Mouse (Mus musculus) liver, embryonic 15.5 days (tissue): ENCODE results near the gene Myadml2. TPM values are rescaled to one million over a fixed set of nuclear protein-coding genes. Genes with fewer than 3 reads are reported as not detected.
A peak's percentile ranks its signal among the peaks of the same experiment; 100 is the strongest.

ENCODE experiments used
- ATAC-seq: fragments of 200-750 bp; cut with Nextera tagmentation; 2 replicates; pipeline ENCODE4 v1.8.0; 2017; ENCODE audit warnings: moderate number of reproducible peaks, mild to moderate bottlenecking, moderate library complexity; ENCODE audit not compliant: insufficient read depth
- H3K27ac ChIP-seq: fragments of 300-500 bp; sonication (generic); replicated peaks from 2 replicates; pipeline ENCODE4 v1.5.1; 2015; ENCODE audit warnings: mild to moderate bottlenecking, inconsistent platforms
- H3K27me3 ChIP-seq: fragments of 300-500 bp; sonication (generic); 2 replicates; pipeline ENCODE4 v1.6.1; 2015; ENCODE audit warnings: mild to moderate bottlenecking, inconsistent platforms
- H3K36me3 ChIP-seq: fragments of 300-500 bp; sonication (generic); replicated peaks from 2 replicates; pipeline ENCODE4 v1.6.1; 2015; ENCODE audit warnings: moderate library complexity, mild to moderate bottlenecking, inconsistent platforms
- H3K4me1 ChIP-seq: fragments of 300-500 bp; sonication (generic); replicated peaks from 2 replicates; pipeline ENCODE4 v1.6.1; 2015; ENCODE audit warnings: inconsistent platforms
- H3K4me2 ChIP-seq: fragments of 300-500 bp; sonication (generic); 2 replicates; pipeline ENCODE4 v1.6.1; 2015; ENCODE audit warnings: moderate library complexity, mild to moderate bottlenecking, inconsistent platforms
- H3K4me3 ChIP-seq: fragments of 300-500 bp; sonication (generic); replicated peaks from 2 replicates; pipeline ENCODE4 v1.5.1; 2015; ENCODE audit warnings: mild to moderate bottlenecking, inconsistent platforms
- H3K9ac ChIP-seq: fragments of 300-500 bp; sonication (generic); 2 replicates; pipeline ENCODE4 v1.6.1; 2015; ENCODE audit warnings: moderate library complexity, mild to moderate bottlenecking, inconsistent platforms
- H3K9me3 ChIP-seq: fragments of 300-500 bp; sonication (generic); replicated peaks from 2 replicates; pipeline ENCODE4 v1.6.1; 2016; ENCODE audit warnings: inconsistent platforms
- WGBS: fragments of 180-500 bp; shearing (Covaris S2); methylation state at CpG from one replicate; pipeline ENCODE4 v1.1.7; 2015; ENCODE audit warnings: mixed read lengths; ENCODE audit not compliant: insufficient replicate concordance; 5-methylcytosine and 5-hydroxymethylcytosine counted together
- polyA plus RNA-seq: library from polyadenylated mRNA; unstranded; fragments of >200 nt; fragmentation: Nextera tagmentation; extraction: Ambion mirVana; gene quantifications from 2 replicates; pipeline ENCODE4 v1.2.1, GENCODE M21; 2015

Gene Myadml2
- 0.29 and 1.0 TPM in 2 replicates for polyA plus RNA-seq

DNA sequence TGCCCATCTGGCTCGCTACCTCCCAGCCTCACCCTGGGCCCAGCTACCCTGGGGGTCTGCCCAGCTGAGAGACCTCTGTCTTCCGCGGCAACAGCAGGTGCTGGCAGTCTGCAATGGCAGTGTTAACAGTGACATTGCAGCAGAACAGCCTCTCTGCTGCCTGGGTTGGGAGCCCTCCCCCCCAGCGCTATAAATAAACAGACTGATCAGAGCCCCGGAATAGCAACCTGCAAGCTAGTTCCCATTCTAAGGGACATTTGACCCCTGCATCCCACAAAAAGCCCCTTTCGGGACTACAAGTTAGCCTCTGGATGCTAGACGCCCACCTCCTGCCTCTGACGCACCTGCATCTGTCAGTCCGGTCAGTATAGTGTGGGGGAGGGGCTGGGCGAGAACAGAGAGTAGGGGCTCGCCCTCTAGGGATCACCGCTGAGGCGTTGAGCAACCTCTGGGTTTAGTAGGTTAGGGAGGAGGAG lies at the start of gene Myadml2:
Gene Myadml2 (minus strand): TSS at position 158 of the 476 bp plus-strand sequence.
- H3K9ac ChIP-seq = peak within 1 kb of the TSS; percentile 15; the same call in 1 of the 2 replicates
- peak within 1 kb of the TSS; percentile 42 for H3K4me3 ChIP-seq
- H3K27ac ChIP-seq = no peak within 1 kb of the TSS; the same call in 1 of the 2 replicates
- H3K27me3 ChIP-seq = peaks cover 48% of the 10 kb centered on the region
- 7% methylated on average over 13 of the region's 13 CpGs for WGBS
- ATAC-seq = no peak
- no peaks in the 10 kb centered on the region for H3K36me3 ChIP-seq
- no peaks in the 10 kb centered on the region for H3K9me3 ChIP-seq
- H3K4me2 ChIP-seq = peak within 1 kb of the TSS; percentile 62
- peaks cover 24% of the 10 kb centered on the region for H3K4me1 ChIP-seq

GRCm38 (mm10) chr11:120697741-120698140 lies 49.8 kb upstream of the Myadml2 start:
- Histone ChIP-seq H3K4me3 (no peak overlapping the region), H3K36me3 (peaks cover 29% of the 10 kb centered on the region), H3K27me3 (no peaks in the 10 kb centered on the region), H3K9me3 (no peaks in the 10 kb centered on the region), H3K27ac (no peak overlapping the region), H3K9ac (no peak overlapping the region), H3K4me1 (no peaks in the 10 kb centered on the region; the same call in 1 of the 2 replicates), H3K4me2 (no peak overlapping the region)
- 76% methylated on average over 10 of the region's 10 CpGs for WGBS
- no peak for ATAC-seq

DNA sequence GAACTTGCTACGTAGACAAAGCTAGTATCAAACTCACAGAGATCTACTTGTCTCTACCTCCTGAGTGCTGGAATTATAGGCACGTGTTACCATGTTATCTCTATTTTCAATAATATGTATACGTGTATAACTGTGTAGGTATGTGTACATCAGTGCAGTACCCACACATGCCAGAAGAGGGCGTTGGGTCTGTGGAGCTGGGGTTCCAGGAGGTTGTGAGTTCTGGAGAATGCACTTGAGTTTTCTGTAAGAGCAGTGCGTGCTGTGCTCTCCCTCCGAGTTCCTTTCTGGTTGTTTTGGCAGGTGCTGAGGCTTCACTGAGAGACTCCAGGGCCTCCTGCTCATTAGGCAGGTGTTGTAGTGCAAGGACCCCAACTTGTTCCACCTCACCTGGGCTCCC lies 48.6 kb upstream of the Myadml2 start:
- ATAC-seq = no peak
- Histone ChIP-seq H3K4me2 (no peak overlapping the region), H3K36me3 (peaks cover 22% of the 10 kb centered on the region), H3K9me3 (no peaks in the 10 kb centered on the region), H3K4me1 (no peaks in the 10 kb centered on the region; the same call in 1 of the 2 replicates), H3K27me3 (no peaks in the 10 kb centered on the region), H3K4me3 (no peak overlapping the region), H3K9ac (no peak overlapping the region), H3K27ac (no peak overlapping the region)
- 83% methylated on average over 6 of the region's 6 CpGs for WGBS

DNA sequence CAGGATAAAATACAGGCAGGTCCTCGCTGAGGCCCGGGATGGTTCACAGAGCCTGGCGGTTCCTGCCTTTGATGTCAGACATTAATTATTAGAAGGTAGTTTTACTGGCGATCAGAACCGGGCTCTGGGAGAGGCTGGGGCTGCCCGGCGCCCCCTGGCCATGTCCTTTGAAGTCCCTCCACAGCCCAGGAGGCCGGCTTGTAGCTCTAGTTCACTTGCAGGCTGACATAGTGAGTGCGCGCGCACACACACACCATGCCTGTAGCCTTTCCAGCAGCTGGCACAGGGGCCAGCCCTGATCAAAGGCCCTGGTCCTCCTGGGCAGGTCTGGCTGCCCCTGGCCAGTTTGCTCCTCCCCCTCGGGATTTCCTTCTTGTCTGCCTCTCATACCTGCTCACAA lies 47.7 kb upstream of the Myadml2 start:
- Histone ChIP-seq H3K4me2 (no peak overlapping the region), H3K36me3 (peaks cover 21% of the 10 kb centered on the region), H3K4me3 (no peak overlapping the region), H3K4me1 (no peaks in the 10 kb centered on the region; the same call in 1 of the 2 replicates), H3K27me3 (no peaks in the 10 kb centered on the region), H3K9ac (no peak overlapping the region), H3K9me3 (no peaks in the 10 kb centered on the region), H3K27ac (no peak overlapping the region)
- no peak for ATAC-seq
- 72% methylated on average over 12 of the region's 12 CpGs for WGBS

DNA sequence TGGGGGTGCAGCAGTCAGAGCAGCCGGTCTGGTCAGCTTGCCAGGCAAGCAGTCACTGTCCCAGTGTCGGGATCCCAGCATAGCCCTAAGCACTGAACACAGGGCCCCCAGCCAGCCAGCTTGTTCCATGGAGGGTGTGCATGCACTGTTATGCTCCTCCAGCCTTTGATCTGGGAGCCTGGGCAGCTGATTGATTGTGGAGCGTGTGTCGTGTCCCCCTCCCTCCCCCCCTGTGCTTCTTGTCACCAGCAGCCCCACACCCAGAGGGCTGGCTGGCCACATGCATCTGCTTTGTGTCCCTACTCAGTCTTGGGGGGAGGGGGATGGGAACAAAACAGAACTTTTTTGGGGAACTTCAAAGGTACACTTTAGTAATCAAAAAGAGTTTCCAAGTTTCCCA lies 47.2 kb upstream of the Myadml2 start:
- Histone ChIP-seq H3K4me3 (no peak overlapping the region), H3K4me2 (no peak overlapping the region), H3K27ac (no peak overlapping the region), H3K27me3 (no peaks in the 10 kb centered on the region), H3K4me1 (no peaks in the 10 kb centered on the region; the same call in 1 of the 2 replicates), H3K9ac (no peak overlapping the region), H3K9me3 (no peaks in the 10 kb centered on the region), H3K36me3 (peaks cover 25% of the 10 kb centered on the region)
- ATAC-seq = no peak
- WGBS = 58% methylated on average over 4 of the region's 4 CpGs

- H3K27me3 ChIP-seq = no peaks in the 10 kb centered on the region
- no peak overlapping the region for H3K4me2 ChIP-seq
- H3K27ac ChIP-seq = no peak overlapping the region
- H3K4me1 ChIP-seq = no peaks in the 10 kb centered on the region; the same call in 1 of the 2 replicates
- no peaks in the 10 kb centered on the region for H3K9me3 ChIP-seq
- peaks cover 37% of the 10 kb centered on the region for H3K36me3 ChIP-seq
- no peak overlapping the region for H3K9ac ChIP-seq
- 66% methylated on average over 3 of the region's 3 CpGs for WGBS
- ATAC-seq = no peak
- no peak overlapping the region for H3K4me3 ChIP-seq
Observed at GRCm38 (mm10) chr11:120693461-120693860, 45.5 kb upstream of the Myadml2 start.

- Histone ChIP-seq H3K4me2 (no peak overlapping the region), H3K9ac (no peak overlapping the region), H3K27me3 (no peaks in the 10 kb centered on the region), H3K9me3 (no peaks in the 10 kb centered on the region), H3K27ac (no peak overlapping the region), H3K4me3 (no peak overlapping the region), H3K36me3 (peaks cover 41% of the 10 kb centered on the region), H3K4me1 (no peaks in the 10 kb centered on the region; the same call in 1 of the 2 replicates)
- WGBS = 87% methylated on average over 4 of the region's 4 CpGs
- ATAC-seq = no peak
Observed at GRCm38 (mm10) chr11:120692471-120693011, 44.6 kb upstream of the Myadml2 start.

- Histone ChIP-seq H3K4me1 (peaks cover 4% of the 10 kb centered on the region; the same call in 1 of the 2 replicates), H3K27me3 (no peaks in the 10 kb centered on the region), H3K4me2 (no peak overlapping the region), H3K9me3 (no peaks in the 10 kb centered on the region), H3K36me3 (peaks cover 38% of the 10 kb centered on the region), H3K27ac (no peak overlapping the region), H3K4me3 (no peak overlapping the region), H3K9ac (no peak overlapping the region)
- no peak for ATAC-seq
- 41% methylated on average over 3 of the region's 3 CpGs for WGBS
Observed at GRCm38 (mm10) chr11:120689365-120689764, 41.4 kb upstream of the Myadml2 start.

GRCm38 (mm10) chr11:120686650-120687272 lies 38.8 kb upstream of the Myadml2 start:
- Histone ChIP-seq H3K36me3 (peaks cover 35% of the 10 kb centered on the region), H3K9me3 (no peaks in the 10 kb centered on the region), H3K4me3 (no peak overlapping the region), H3K27me3 (no peaks in the 10 kb centered on the region), H3K9ac (no peak overlapping the region), H3K4me1 (0 out of 2 replicates have a peak, but pooled peaks cover 4% of the 10 kb centered on the region), H3K27ac (no peak overlapping the region), H3K4me2 (no peak overlapping the region)
- 79% methylated on average over 20 of the region's 20 CpGs for WGBS
- no peak for ATAC-seq

DNA sequence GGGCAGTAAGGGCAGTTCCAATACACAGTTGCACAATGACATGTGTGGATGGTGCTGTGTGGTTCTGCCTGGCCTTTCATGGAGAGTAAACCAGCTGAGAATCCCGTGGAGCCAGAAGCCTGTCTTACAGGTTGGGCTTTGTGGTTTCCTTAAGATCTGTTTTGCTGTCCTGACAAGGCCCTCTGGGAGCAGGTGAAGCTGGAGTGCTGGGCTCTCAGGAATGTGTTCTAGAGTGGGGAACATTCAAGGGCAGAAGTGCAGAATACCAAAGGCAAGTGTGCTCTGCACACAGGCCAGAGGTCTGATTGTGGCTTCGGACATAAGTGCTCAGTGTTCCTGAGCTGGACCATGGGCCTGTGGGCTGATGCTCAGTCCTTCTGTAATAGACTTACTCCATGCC lies 36.7 kb upstream of the Myadml2 start:
- Histone ChIP-seq H3K27ac (no peak overlapping the region), H3K4me2 (no peak overlapping the region), H3K9me3 (no peaks in the 10 kb centered on the region), H3K36me3 (peaks cover 42% of the 10 kb centered on the region), H3K4me1 (0 out of 2 replicates have a peak, but pooled peaks cover 4% of the 10 kb centered on the region), H3K4me3 (no peak overlapping the region), H3K9ac (no peak overlapping the region), H3K27me3 (no peaks in the 10 kb centered on the region)
- WGBS = 61% methylated on average over 2 of the region's 2 CpGs
- no peak for ATAC-seq

DNA sequence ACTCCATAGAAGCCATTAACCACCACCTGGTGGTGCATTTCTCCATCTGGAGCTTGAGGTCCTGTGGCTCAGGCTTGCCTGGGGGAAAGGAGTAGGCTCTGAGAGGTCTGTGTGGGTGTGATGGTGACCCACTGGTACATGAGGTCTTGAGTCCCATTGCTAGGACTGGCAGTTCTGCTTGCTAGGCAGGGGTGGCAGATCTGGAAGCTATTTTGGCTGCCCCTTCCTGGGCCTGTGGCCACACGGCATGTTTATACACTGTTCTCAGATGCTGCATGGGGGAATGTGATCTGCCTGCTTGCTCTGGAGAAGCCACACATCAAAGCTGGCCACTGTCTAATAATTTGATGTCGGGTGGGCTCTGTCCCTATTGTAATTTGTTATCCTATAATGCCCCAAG lies 36.1 kb upstream of the Myadml2 start:
- H3K4me1 ChIP-seq = 0 out of 2 replicates have a peak, but pooled peaks cover 4% of the 10 kb centered on the region
- WGBS = 70% methylated on average over 2 of the region's 2 CpGs
- H3K9me3 ChIP-seq = no peaks in the 10 kb centered on the region
- no peak overlapping the region for H3K4me3 ChIP-seq
- no peak for ATAC-seq
- H3K36me3 ChIP-seq = peaks cover 42% of the 10 kb centered on the region
- no peak overlapping the region for H3K4me2 ChIP-seq
- no peaks in the 10 kb centered on the region for H3K27me3 ChIP-seq
- no peak overlapping the region for H3K27ac ChIP-seq
- H3K9ac ChIP-seq = no peak overlapping the region
